ENCODE assay signal across 8 mouse cellular contexts in genomic region chr1:95314229-95314555, GRCm38 (mm10). TPM values are rescaled to one million over a fixed set of nuclear protein-coding genes. Genes with fewer than 3 reads are reported as not detected.
DNase-seq lines count a peak whose midpoint lies in the region; ATAC-seq and TF ChIP-seq lines count a peak whose summit lies in the region.

No protein-coding gene starts in this region.

- no peak for TF ChIP-seq POLR2A in lung, adult 2 months (IDR thresholded peaks at IDR 0.05; ENCODE audit: borderline replicate concordance, extremely low read depth, low read depth, low read length)

- ATAC-seq in cerebellum, adult (ENCODE audit: insufficient number of reproducible peaks, low FRiP score, low TSS enrichment), result peak; percentile 61; the same call in 1 of the 2 replicates
- ATAC-seq in embryonic facial prominence, embryonic 15.5 days (ENCODE audit: insufficient number of reproducible peaks, low FRiP score, low TSS enrichment, low read depth), result no peak
- ATAC-seq in limb, embryonic 13.5 days (ENCODE audit: low FRiP score, low read depth), result 0 out of 2 replicates have a peak, but pooled peaks have one; percentile 0

- no peaks in the 10 kb centered on the region for H3K27me3 ChIP-seq in embryonic facial prominence, embryonic 15.5 days
- no peaks in the 10 kb centered on the region for H3K27me3 ChIP-seq in limb, embryonic 13.5 days

- DNase-seq in cerebellum, adult 18-20 months, result no peak
- DNase-seq in lung, adult 2 months, result no peak
- DNase-seq in lung, adult 18-20 months, result no peak
- peak; percentile 46 for DNase-seq in retina, embryonic 14.5 days (ENCODE audit: low spot score)
- no peak for DNase-seq in right cerebral cortex, postnatal 25 days

- TF ChIP-seq CTCF in lung, adult 2 months (IDR thresholded peaks at IDR 0.05; ENCODE audit: insufficient read depth, low read length), result no peak

- H3K27ac ChIP-seq in embryonic facial prominence, embryonic 15.5 days (replicated peaks), result peak overlapping the region; percentile 84
- H3K27ac ChIP-seq in limb, embryonic 13.5 days, result no peak overlapping the region

- H3K4me3 ChIP-seq in lung, adult 2 months (replicated peaks; ENCODE audit: extremely low read depth, low read depth, low read length), result peak overlapping the region; percentile 68
- H3K4me3 ChIP-seq in embryonic facial prominence, embryonic 15.5 days (replicated peaks), result peak overlapping the region; percentile 94
- peak overlapping the region; percentile 91 for H3K4me3 ChIP-seq in limb, embryonic 13.5 days

- H3K9me3 ChIP-seq in embryonic facial prominence, embryonic 15.5 days (replicated peaks), result no peaks in the 10 kb centered on the region
- no peaks in the 10 kb centered on the region for H3K9me3 ChIP-seq in limb, embryonic 13.5 days

- no peaks in the 10 kb centered on the region for H3K36me3 ChIP-seq in embryonic facial prominence, embryonic 15.5 days
- no peaks in the 10 kb centered on the region for H3K36me3 ChIP-seq in limb, embryonic 13.5 days

- peak overlapping the region; percentile 92 for H3K4me2 ChIP-seq in embryonic facial prominence, embryonic 15.5 days (replicated peaks)
- peak overlapping the region; percentile 96 for H3K4me2 ChIP-seq in limb, embryonic 13.5 days (replicated peaks)

- H3K9ac ChIP-seq in embryonic facial prominence, embryonic 15.5 days, result peak overlapping the region; percentile 82
- peak overlapping the region; percentile 87 for H3K9ac ChIP-seq in limb, embryonic 13.5 days

- peaks cover 5% of the 10 kb centered on the region for H3K4me1 ChIP-seq in lung, adult 2 months (ENCODE audit: control insufficient read depth, insufficient read depth, low read length)
- H3K4me1 ChIP-seq in embryonic facial prominence, embryonic 15.5 days, result peaks cover 7% of the 10 kb centered on the region
- peaks cover 9% of the 10 kb centered on the region for H3K4me1 ChIP-seq in limb, embryonic 13.5 days

- 0% methylated on average over 6 of the region's 6 CpGs for WGBS in lung, adult 2 months
- 1% methylated on average over 6 of the region's 6 CpGs for WGBS in embryonic facial prominence, embryonic 15.5 days
- 2% methylated on average over 6 of the region's 6 CpGs for WGBS in limb, embryonic 13.5 days

RNA-seq across cellular contexts. Expression of gene Fam174a, which starts 0.8 kb away (rescaled TPM):
- polyA plus RNA-seq in lung, adult 2 months (2012; rRNA removed), result 27.6 and 46.1 TPM in 2 replicates
- polyA plus RNA-seq in embryonic facial prominence, embryonic 15.5 days (2015; fragmentation: Nextera tagmentation; extraction: Ambion mirVana), result 29.9 and 32.0 TPM in 2 replicates
- polyA plus RNA-seq in limb, embryonic 13.5 days (2015; fragmentation: Nextera tagmentation; extraction: Ambion mirVana), result 20.8 and 23.9 TPM in 2 replicates
